Mouse (Mus musculus): ENCODE results near the gene Scube1.

Scube1 gene

DNA sequence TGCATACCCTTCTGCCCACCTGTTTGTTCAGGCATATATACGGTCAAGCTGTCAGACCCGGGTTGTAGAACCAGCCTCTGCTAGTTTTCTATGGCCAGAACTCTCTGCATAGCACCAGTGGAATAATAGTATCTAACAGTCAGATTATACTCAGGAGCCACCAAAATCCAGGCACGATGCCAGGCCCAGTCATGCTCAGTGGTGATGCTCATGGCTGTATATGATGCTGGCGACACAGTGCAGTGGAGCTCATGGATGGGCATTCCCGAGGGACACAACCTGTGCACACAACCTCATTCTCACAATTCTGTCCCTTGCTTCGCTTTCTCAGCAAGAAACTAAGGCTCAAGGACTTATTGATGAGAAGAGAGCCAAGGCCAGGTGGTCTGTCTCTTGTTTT is 58.8 kb downstream of the Scube1 start:
- in situ Hi-C loops (cut with MboI), result no loop called here

GRCm38 (mm10) chr15:83664722-83665121 is 60.1 kb downstream of the Scube1 start:
- in situ Hi-C loops (cut with MboI), result no loop called here

- in situ Hi-C loops (cut with MboI), result no loop called here
These were observed 61.8 kb downstream of the Scube1 start for GRCm38 (mm10) chr15:83663066-83663465.

GRCm38 (mm10) chr15:83662106-83662505 is 62.7 kb downstream of the Scube1 start:
- in situ Hi-C loops (cut with MboI), result no loop called here

DNA sequence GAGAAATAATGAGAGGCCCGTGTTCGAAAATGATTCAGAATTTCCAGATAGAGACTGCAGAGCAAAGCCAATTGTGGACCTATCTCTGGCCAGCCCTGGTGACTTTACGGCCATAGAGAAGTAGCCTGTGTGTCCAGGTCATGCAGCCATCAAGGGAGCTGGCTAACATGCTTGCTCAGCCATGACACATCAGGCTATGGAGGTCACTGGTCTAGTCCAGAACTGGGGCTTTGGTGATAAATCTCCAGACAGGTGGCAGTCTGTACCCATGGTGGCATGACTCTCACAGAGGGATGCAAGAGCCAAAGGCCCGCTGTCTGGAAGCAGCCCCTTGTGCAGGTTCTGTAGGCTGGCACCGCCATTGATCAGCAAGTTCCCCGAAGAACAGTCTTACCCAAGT is 82.3 kb downstream of the Scube1 start:
- in situ Hi-C loops (cut with MboI), result no loop called here

GRCm38 (mm10) chr15:83640208-83640607 is 84.6 kb downstream of the Scube1 start:
- in situ Hi-C loops (cut with MboI), result no loop called here

DNA sequence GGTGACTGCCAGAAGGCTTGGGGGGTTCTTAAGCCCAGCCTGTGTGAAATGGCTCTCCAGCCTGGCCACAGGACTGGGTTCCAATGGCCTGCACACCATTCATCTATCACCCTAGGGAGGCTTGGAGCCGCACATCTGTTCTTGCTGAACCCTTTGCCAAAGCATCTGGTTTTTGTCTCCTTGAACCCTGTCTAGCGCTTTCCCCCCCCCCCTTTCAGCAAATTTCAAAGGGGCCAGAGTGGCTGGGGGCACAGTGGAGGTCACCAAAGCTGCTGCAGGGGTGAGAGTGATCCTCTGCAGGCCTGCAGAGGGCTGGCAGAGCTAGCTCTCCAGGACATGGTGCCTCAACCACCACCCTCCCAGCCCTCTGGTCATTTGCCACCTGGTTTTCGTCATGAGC is 85.7 kb downstream of the Scube1 start:
- in situ Hi-C loops (cut with MboI), result no loop called here

DNA sequence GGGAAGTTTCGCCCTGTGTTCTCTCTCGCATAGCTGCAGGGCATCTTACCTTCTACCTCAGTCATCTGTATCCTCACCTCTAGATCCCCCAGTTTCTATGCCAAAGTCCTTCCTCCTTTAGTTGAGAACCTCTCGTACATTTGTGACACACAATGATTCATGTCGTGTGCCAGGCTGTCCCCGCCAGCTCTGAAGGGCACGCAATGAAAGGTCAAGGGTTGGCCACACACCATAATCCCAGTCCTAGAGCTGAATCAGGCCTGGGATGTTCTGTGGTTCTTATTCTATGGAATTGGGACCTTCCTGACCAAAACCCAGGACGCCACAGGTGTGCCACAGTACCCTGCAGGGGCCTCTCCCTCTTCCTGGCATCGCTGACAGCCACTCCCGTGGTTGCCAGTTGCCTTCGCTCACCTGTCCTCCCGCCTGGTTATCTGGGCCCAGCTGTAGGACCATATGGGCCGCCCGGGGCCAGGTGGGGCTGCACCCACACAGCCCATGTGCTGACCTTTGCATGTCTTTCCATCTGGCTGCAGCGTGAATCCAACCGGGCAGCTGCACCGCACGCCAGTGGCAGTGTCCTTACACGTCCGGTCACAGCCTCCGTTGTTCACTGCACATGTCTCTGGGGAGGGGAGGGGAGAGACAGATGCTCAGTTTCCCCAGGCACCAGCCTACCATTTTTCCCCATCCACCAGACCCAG is 86.5 kb downstream of the Scube1 start:
- in situ Hi-C loops (cut with MboI), result no loop called here

GRCm38 (mm10) chr15:83636759-83637158 is 88.1 kb downstream of the Scube1 start:
- in situ Hi-C loops (cut with MboI), result no loop called here

GRCm38 (mm10) chr15:83635251-83635650 is 89.6 kb downstream of the Scube1 start:
- in situ Hi-C loops (cut with MboI), result no loop called here

DNA sequence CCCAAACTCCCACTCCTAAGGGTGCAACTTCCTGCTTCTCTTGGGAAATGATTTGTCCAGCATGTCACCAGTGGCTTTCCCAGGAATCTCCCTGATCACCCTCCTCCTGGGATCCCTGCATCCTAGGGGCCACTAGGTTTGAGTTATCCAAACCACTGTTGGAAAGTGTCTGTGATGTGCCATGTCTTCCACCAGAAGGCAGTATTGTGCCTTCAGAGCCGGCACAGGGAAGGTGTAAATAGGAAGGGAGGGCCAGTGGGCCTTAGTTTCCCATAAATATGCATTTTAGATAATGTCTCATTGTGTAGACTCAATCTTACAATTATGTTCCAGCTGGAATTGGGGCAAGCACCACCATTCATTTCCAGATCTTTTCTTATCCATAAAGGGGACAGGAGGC is 90.7 kb downstream of the Scube1 start:
- in situ Hi-C loops (cut with MboI), result no loop called here

DNA sequence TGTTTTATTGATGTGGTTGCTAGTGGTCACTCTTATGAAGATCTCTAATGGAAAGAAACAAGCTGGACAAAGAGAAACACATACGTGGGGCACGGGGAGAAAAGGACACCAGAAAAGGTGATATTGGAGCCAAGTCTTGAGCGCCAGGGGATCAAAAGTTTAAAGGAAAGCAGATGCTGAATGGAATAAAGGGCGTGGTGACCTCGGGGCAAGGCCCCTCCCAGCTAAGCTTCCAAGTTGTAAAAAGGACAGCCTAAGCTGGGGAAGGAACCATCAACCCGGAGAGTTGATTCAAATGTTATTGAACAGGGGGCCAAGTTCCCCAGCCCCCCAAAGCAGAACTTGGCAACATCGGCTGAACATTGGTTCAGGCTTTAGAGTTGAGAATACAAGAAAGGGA is 93.8 kb downstream of the Scube1 start:
- in situ Hi-C loops (cut with MboI), result no loop called here

DNA sequence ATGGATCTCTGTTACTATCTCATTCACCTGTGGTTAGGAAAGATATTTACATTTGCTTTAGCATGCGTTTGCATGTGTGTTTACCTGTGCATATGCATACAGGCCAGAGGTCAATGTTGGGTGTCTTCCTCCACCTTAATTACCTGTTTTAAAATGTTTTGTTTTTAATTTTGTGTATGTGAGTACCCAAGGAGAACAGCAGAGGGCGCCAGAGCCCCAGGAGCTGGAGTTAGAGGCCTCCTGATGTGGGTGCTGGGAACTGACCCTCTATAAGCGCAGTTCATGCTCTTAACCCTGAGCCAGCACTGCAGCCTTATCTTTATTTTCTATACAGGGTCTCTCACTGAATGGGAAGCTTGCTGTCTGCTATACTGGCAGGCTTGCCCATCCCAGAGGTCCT is 95.1 kb downstream of the Scube1 start:
- in situ Hi-C loops (cut with MboI), result no loop called here

GRCm38 (mm10) chr15:83626142-83626645 is 98.6 kb downstream of the Scube1 start:
- in situ Hi-C loops (cut with MboI), result no loop called here

- in situ Hi-C loops (cut with MboI), result no loop called here
These were observed 109.6 kb downstream of the Scube1 start for GRCm38 (mm10) chr15:83615245-83615644.

DNA sequence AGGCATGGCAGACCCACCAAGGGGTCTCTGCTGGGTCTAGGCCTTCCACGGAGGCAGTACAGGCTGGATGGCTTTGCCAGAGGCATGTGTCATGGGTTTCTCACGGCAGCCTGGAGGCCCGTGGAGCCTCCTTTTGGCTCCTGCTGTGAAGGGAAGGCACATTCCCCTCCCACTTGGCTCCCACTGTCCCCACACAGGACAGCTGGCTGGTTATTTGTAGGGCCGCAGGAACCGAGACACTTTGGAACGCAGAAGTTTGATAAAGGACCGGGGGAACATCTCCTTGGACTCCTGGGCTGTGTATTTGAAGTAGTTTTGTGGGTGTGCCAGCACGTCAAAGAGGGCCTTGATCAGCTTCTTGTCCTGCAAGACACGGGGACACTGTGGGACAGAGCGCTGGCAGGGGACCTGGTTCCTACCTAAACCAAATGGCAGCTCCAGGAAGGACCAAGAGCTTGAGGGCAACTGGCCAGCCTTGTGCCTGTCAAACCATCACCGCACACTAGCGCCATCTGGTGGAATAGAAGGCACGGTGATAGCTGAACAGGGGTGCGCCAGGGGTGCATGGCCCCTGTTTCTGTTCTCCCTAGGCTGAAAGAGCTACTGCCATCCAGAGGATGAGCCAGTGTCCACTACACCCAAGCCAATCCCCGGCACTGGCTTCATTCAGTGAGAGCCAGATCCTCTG is 117.6 kb downstream of the Scube1 start:
- in situ Hi-C loops (cut with MboI), result no loop called here

DNA sequence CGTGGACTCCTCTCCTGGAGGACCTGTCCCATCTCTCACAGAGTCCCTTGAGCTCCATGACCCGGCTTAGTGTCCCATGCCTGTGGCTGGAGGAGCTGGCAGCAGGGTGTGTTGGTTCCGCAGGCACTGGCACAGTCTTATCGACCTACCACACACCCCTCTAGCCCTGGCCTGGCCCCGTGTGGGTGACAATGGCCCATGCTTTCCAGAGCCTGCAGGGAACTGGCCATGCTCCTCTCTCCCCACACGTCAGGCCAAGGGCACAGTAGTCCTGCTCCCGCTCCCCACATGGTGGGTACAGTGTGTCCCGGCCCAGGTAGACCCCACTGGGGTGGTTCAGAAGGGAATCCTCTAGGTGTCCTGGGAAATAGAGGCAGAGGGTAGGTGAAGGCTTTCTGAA is 118.1 kb downstream of the Scube1 start:
- in situ Hi-C loops (cut with MboI), result no loop called here

GRCm38 (mm10) chr15:83606216-83606615 is 118.6 kb downstream of the Scube1 start:
- in situ Hi-C loops (cut with MboI), result no loop called here

DNA sequence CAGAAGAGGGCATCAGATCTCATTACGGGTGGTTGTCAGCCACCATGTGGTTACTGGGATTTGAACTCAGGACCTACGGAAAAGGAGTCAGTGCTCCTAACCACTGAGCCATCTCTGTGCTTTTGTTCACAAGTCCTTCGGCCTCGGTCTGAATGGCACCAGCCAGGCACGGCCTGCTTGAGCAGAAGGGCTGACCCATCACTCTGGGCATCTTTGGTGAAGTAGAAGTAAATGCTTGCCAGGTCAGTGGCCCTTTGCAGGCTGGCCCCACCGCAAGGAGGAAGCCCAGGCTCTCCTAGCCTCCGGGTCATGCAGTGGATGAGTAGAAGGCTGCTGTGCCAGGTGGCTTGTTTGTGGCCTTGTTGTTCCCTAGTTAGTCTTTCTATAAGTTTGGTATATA is 121.4 kb downstream of the Scube1 start:
- in situ Hi-C loops (cut with MboI), result no loop called here

- in situ Hi-C loops (cut with MboI), result no loop called here
These were observed 121.8 kb downstream of the Scube1 start for GRCm38 (mm10) chr15:83603046-83603396.

DNA sequence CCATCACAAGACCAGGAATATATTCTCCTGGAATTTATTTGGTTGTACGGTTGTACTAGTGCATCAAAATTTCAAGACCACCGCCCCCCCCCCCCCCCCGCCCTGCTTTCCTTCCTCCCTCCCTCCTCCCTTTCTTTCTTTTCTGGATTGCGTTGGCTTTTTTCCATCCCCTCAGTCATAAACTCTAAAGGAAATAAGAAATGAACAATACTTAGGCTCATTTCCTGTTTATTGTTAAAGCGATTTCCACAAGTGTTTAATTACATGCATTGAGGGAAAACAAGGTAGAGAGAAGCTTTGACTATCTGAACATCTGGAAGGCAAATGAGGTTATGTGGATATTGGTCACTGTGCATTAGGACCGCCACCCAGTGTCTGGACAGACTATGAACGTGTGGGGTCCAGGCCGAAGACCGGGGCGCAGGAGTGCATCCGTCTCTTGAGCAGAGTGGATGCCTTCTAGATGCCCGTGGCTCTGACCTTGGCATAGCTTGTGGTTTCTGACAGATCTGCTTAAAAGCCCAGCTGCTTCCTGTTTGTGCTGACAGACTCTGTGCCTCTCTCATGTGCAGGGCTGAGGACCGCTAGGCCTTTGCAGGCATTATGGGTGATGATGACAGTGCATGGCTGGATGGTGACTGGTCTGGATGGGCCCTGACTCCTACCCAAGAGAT is 122.3 kb downstream of the Scube1 start:
- in situ Hi-C loops (cut with MboI), result no loop called here

- in situ Hi-C loops (cut with MboI), result no loop called here
These were observed 123.6 kb downstream of the Scube1 start for GRCm38 (mm10) chr15:83601185-83601584.

DNA sequence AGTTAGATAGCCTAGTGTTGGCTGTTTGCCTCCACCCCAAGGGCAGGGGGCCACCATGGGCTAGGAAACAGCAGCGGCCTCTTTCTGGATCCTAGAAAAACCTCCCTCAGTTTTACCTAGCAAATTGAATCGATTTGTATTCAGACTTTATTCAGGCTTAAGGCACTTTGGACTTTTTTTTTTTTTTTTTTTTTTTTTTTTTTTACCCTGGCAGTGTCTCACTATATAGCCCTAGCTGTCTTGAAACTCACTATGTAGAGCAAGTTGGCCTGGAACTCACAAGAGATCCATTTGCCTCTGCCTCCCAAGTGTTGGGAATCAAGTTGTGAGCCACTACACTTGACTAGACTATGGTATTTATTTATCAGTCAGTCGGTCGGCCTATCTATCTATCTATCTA is 128.0 kb downstream of the Scube1 start:
- in situ Hi-C loops (cut with MboI), result no loop called here
